Mouse (Mus musculus): ENCODE results near the gene Pfn5. TPM values are rescaled to one million over a fixed set of nuclear protein-coding genes. Genes with fewer than 3 reads are reported as not detected.

Gene Pfn5
- not detected in 2 replicates for polyA plus RNA-seq (2012; rRNA removed; ENCODE audit: low replicate concordance)

DNA sequence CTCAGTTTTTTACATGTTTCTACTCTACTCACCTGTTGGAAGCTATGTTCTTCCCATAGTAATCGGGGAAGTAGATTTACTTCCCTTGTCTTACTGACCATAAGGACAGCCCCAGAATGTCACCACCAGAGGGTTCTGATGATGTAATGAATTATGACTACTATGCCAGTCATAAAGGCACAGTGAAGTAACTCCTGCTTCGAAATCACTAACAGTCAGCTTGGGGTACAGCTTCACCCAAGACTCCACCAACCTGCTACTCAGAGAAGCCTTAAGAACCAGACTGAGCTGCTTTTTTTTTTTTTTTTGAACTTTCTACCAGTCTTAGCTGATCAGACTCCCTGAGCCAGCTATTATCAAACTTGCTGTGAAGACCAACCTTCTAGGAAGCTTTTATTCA lies at the start of gene Pfn5, which contains the start of gene Asb12:
TSS of gene Pfn5 (plus strand) at position 218 of the 400 bp plus-strand sequence.
TSS of gene Asb12 (minus strand) at position 101 of the 400 bp plus-strand sequence.

Other genes starting within 250 kb of the Pfn5 start
- gene Amer1, start 113.2 kb upstream of the Pfn5 start, polyA plus RNA-seq (2012; rRNA removed; ENCODE audit: low replicate concordance): 0.32 and 0.49 TPM in 2 replicates
- not detected in 2 replicates for gene Asb12, start 117 bp upstream of the Pfn5 start, polyA plus RNA-seq (2012; rRNA removed; ENCODE audit: low replicate concordance)
- gene Zc4h2, start 100.4 kb downstream of the Pfn5 start, polyA plus RNA-seq (2012; rRNA removed; ENCODE audit: low replicate concordance): 0.12 and 0.13 TPM in 2 replicates
- gene Zc3h12b, start 153.6 kb downstream of the Pfn5 start, polyA plus RNA-seq (2012; rRNA removed; ENCODE audit: low replicate concordance): 0.11 and 0.21 TPM in 2 replicates

Measured in duodenum, adult 2 months (tissue).